Mouse (Mus musculus): ENCODE results near the gene Megf11.

DNA sequence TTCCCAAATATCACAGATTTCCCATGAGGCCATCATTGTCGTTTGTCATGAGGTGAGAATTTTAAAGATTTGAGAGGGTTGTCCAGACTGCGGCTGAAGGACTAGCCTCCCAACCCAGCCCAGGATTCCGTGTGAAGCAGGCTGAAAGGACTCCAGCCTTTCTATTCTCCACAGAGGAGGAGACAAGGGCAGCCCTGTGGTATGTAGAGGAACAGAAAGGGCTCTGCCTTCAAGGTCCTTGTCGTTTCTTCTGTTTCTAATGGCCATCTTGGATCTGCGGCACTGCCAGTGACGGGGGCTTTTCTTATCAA lies 121.7 kb downstream of the Megf11 start:
- no peak for TF ChIP-seq POLR2A (IDR thresholded peaks at IDR 0.05; ENCODE audit: control insufficient read depth in 1 of 2, insufficient read depth in 1 of 2, low read depth in 1 of 2, low read length in 2 of 2, poor library complexity in 1 of 2)
- no peak for TF ChIP-seq ZC3H11A (IDR thresholded peaks at IDR 0.05; ENCODE audit: low read depth, low read length)
- no peak for TF ChIP-seq CTCF (IDR thresholded peaks at IDR 0.05 in 2 of 3, conservative IDR thresholded peaks at IDR 0.05 in 1 of 3; ENCODE audit: control insufficient read depth in 1 of 3, insufficient read depth in 1 of 3, low read depth in 2 of 3, low read length in 3 of 3, poor library complexity in 1 of 3, severe bottlenecking in 1 of 3)
- TF ChIP-seq MAFK (IDR thresholded peaks at IDR 0.05; ENCODE audit: borderline replicate concordance, low read depth, low read length): no peak
- no peak for TF ChIP-seq ZNF384 (IDR thresholded peaks at IDR 0.05; ENCODE audit: low read depth, low read length)
- TF ChIP-seq EP300 (IDR thresholded peaks at IDR 0.05; ENCODE audit: low read depth in 1 of 2, low read length in 2 of 2): no peak
- no peak for TF ChIP-seq CHD2 (IDR thresholded peaks at IDR 0.05; ENCODE audit: low read length)
- no peak for TF ChIP-seq BHLHE40 (IDR thresholded peaks at IDR 0.05; ENCODE audit: borderline replicate concordance, low read depth, low read length)
- TF ChIP-seq RCOR1 (IDR thresholded peaks at IDR 0.05; ENCODE audit: low read depth, low read length): no peak
- no peak for TF ChIP-seq MYB (IDR thresholded peaks at IDR 0.05; ENCODE audit: low read depth, low read length)
- no peak for TF ChIP-seq POLR2AphosphoS2 (IDR thresholded peaks at IDR 0.05; ENCODE audit: low read length)
- no peak for TF ChIP-seq JUND (IDR thresholded peaks at IDR 0.05; ENCODE audit: low read depth, low read length)
- TF ChIP-seq USF1 (IDR thresholded peaks at IDR 0.05; ENCODE audit: low read depth, low read length): no peak
- no peak for TF ChIP-seq TAL1 (IDR thresholded peaks at IDR 0.05; ENCODE audit: low read length)
